9 mouse cellular contexts compared by ENCODE assay signal in the genomic region with DNA sequence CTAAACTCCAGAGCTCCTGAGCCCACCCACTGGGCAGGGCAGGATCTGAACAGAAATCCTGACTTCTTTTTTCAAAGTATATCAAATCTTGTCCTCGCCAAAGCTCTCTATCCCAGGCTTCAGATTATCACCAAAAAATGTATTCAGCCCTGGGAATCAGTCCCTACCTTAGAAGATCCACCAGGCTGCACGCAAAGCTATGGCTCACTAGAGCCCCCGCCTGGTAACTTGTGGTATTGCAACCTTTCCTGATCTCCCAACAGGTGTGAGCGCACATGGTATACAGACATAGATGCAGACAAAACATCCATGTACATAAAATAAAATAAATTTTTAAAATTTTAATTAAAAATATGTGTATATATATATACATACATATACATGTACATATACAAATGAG. TPM values are rescaled to one million over a fixed set of nuclear protein-coding genes. Genes with fewer than 3 reads are reported as not detected.
DNase-seq lines count a peak whose midpoint lies in the region; ATAC-seq lines count a peak whose summit lies in the region.
"Had no signal": no experiment of that assay in that cellular context is flagged by ENCODE, and none has a peak within 500 bp of the region (broad histone marks: within the 10 kb centered on the region; RNA-seq: fewer than 3 reads in every experiment).

No protein-coding gene starts in this region.

- H3K4me2 ChIP-seq in kidney, embryonic 16.5 days (replicated peaks; ENCODE audit: low read depth, low read length): no peak overlapping the region
- no peak overlapping the region for H3K4me2 ChIP-seq in embryonic facial prominence, embryonic 11.5 days (ENCODE audit: low read depth, low read length)
- no peak overlapping the region for H3K4me2 ChIP-seq in liver, embryonic 13.5 days

- no peak overlapping the region for H3K4me3 ChIP-seq in kidney, embryonic 16.5 days (ENCODE audit: low read length)
- no peak overlapping the region for H3K4me3 ChIP-seq in embryonic facial prominence, embryonic 11.5 days (ENCODE audit: low read depth, low read length)
- H3K4me3 ChIP-seq in liver, embryonic 13.5 days (replicated peaks): no peak overlapping the region

- H3K27ac ChIP-seq in kidney, embryonic 16.5 days (ENCODE audit: low read length): no peak overlapping the region
- H3K27ac ChIP-seq in embryonic facial prominence, embryonic 11.5 days (replicated peaks; ENCODE audit: low read depth, low read length): no peak overlapping the region
- no peak overlapping the region for H3K27ac ChIP-seq in liver, embryonic 13.5 days

- no peak for ATAC-seq in kidney, embryonic 16.5 days (ENCODE audit: low FRiP score, low TSS enrichment)
- no peak for ATAC-seq in embryonic facial prominence, embryonic 11.5 days (replicated peaks; ENCODE audit: insufficient number of reproducible peaks, low FRiP score, low TSS enrichment, low read depth)
- no peak for ATAC-seq in liver, embryonic 13.5 days (ENCODE audit: low read depth)

- DNase-seq in kidney, adult 18-20 months: peak; percentile 81
- peak; percentile 77 for DNase-seq in adrenal gland, postnatal 25 days
- DNase-seq in embryonic facial prominence, embryonic 11.5 days (ENCODE audit: low spot score): peak; percentile 91
- peak; percentile 48 to 80 for DNase-seq in kidney, adult 8-10 months
- DNase-seq in liver, embryonic 13.5 days: peak; percentile 48
- DNase-seq in retina, postnatal 7 days (ENCODE audit: low read depth, low spot score): peak; percentile 81
- peak; percentile 16 to 63 for DNase-seq in urinary bladder, adult 18-20 months (ENCODE audit: low spot score in 2 of 2)

- no peaks in the 10 kb centered on the region for H3K9me3 ChIP-seq in kidney, embryonic 16.5 days (ENCODE audit: low read length)
- no peaks in the 10 kb centered on the region for H3K9me3 ChIP-seq in embryonic facial prominence, embryonic 11.5 days (replicated peaks; ENCODE audit: control insufficient read depth, low read length)
- H3K9me3 ChIP-seq in liver, embryonic 13.5 days (replicated peaks): no peaks in the 10 kb centered on the region

- no peak overlapping the region for H3K9ac ChIP-seq in kidney, embryonic 16.5 days (replicated peaks; ENCODE audit: low read length)
- H3K9ac ChIP-seq in embryonic facial prominence, embryonic 11.5 days (replicated peaks; ENCODE audit: low read length): no peak overlapping the region
- no peak overlapping the region for H3K9ac ChIP-seq in liver, embryonic 13.5 days

- H3K4me1 ChIP-seq in kidney, embryonic 16.5 days (ENCODE audit: insufficient read depth, low read length): peaks cover 9% of the 10 kb centered on the region
- no peaks in the 10 kb centered on the region for H3K4me1 ChIP-seq in embryonic facial prominence, embryonic 11.5 days (ENCODE audit: control insufficient read depth, insufficient read depth, low read length)
- peaks cover 17% of the 10 kb centered on the region for H3K4me1 ChIP-seq in liver, embryonic 13.5 days (replicated peaks)

- 22% methylated on average over 4 of the region's 4 CpGs for WGBS in kidney, embryonic 16.5 days
- 16% methylated on average over 4 of the region's 4 CpGs for WGBS in embryonic facial prominence, embryonic 11.5 days
- 12% methylated on average over 4 of the region's 4 CpGs for WGBS in liver, embryonic 13.5 days (ENCODE audit: insufficient replicate concordance)

- H3K36me3 ChIP-seq in kidney, embryonic 16.5 days (ENCODE audit: insufficient read depth, low read length): no peaks in the 10 kb centered on the region
- no peaks in the 10 kb centered on the region for H3K36me3 ChIP-seq in embryonic facial prominence, embryonic 11.5 days (replicated peaks; ENCODE audit: control insufficient read depth, insufficient read depth, low read depth, low read length)
- no peaks in the 10 kb centered on the region for H3K36me3 ChIP-seq in liver, embryonic 13.5 days

- no peaks in the 10 kb centered on the region for H3K27me3 ChIP-seq in kidney, embryonic 16.5 days (ENCODE audit: insufficient read depth, low read length)
- H3K27me3 ChIP-seq in embryonic facial prominence, embryonic 11.5 days (ENCODE audit: control insufficient read depth, insufficient read depth, low read length): no peaks in the 10 kb centered on the region
- H3K27me3 ChIP-seq in liver, embryonic 13.5 days: peaks cover 22% of the 10 kb centered on the region

RNA-seq across cellular contexts. Expression of a gene that starts 5.9 kb away (rescaled TPM):
- polyA plus RNA-seq in kidney, embryonic 16.5 days (2015; fragmentation: Nextera tagmentation; extraction: Ambion mirVana): 30.3 and 30.9 TPM in 2 replicates
- 36.7 and 37.3 TPM in 2 replicates for total RNA-seq in adrenal gland, postnatal 25 days (2021)
- 32.0 and 34.3 TPM in 2 replicates for polyA plus RNA-seq in embryonic facial prominence, embryonic 11.5 days (2014; fragmentation: Nextera tagmentation; extraction: Ambion mirVana)
- polyA plus RNA-seq in liver, embryonic 13.5 days (2015; fragmentation: Nextera tagmentation; extraction: Ambion mirVana): 1.8 and 2.2 TPM in 2 replicates

RNA-seq across cellular contexts. Expression of a gene that starts 35.5 kb away (rescaled TPM):
- polyA plus RNA-seq in kidney, embryonic 16.5 days (2015; fragmentation: Nextera tagmentation; extraction: Ambion mirVana): not detected in 2 replicates
- not detected in 2 replicates for total RNA-seq in adrenal gland, postnatal 25 days (2021)
- not detected in 2 replicates for polyA plus RNA-seq in embryonic facial prominence, embryonic 11.5 days (2014; fragmentation: Nextera tagmentation; extraction: Ambion mirVana)
- not detected in 2 replicates for polyA plus RNA-seq in liver, embryonic 13.5 days (2015; fragmentation: Nextera tagmentation; extraction: Ambion mirVana)
- polyA plus RNA-seq: stomach, embryonic 14.5 days had no signal

Comparison
In these comparisons a context has a peak if more than half of its experiments do, and no peak if none do; other contexts are left out.
1. DNase-seq: peak in every context shown above with its lines; median percentile 91 in embryonic facial prominence, embryonic 11.5 days; 81 in kidney, adult 18-20 months; 81 in retina, postnatal 7 days; 77 in adrenal gland, postnatal 25 days; 64 in kidney, adult 8-10 months; 48 in liver, embryonic 13.5 days; 40 in urinary bladder, adult 18-20 months.